ENCODE assay signal across 8 mouse cellular contexts in the genomic region with DNA sequence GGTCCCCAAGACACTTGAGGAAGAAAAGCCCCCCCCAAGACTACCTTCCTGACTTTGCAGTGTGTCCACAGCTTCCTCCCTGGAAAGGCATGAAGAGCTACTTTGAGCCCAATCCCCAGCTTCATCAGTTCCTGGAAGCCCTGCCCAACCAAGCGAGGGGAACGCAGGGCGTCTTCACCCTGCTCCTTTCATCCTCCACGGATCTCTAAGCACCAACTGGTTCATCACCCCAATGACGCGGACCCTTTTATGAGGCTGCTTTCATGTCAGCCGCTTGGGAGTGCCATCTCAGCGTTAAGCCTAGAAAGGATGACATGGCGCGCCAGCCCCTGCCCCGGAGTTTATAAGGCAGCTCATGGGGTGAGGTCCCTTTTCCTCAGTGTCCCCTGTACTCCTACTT. TPM values are rescaled to one million over a fixed set of nuclear protein-coding genes. Genes with fewer than 3 reads are reported as not detected.
A peak's percentile ranks its signal among the peaks of the same experiment; 100 is the strongest.
DNase-seq lines count a peak whose midpoint lies in the region; ATAC-seq lines count a peak whose summit lies in the region.

Dnajc7 (minus strand) TSS at position 187 of the 400 bp plus-strand sequence.

- peak; percentile 1; the same call in 1 of the 2 replicates for ATAC-seq in neural tube, embryonic 11.5 days (ENCODE audit: insufficient read depth, low FRiP score, low TSS enrichment)
- no peak for ATAC-seq in midbrain, embryonic 12.5 days (ENCODE audit: low FRiP score, low read depth)

- no peak for DNase-seq in neural tube, embryonic 11.5 days (ENCODE audit: low spot score)
- no peak for DNase-seq in neural tube, embryonic 10.5 days (ENCODE audit: extremely low spot score, low spot score)
- DNase-seq in heart, adult 8-10 months (ENCODE audit: low spot score), result no peak
- no peak for DNase-seq in layer of hippocampus, postnatal 25 days (ENCODE audit: extremely low spot score in 1 of 2, low spot score in 1 of 2)
- DNase-seq in adipocyte (ENCODE audit: low spot score), result no peak
- no peak for DNase-seq in spleen, postnatal 4 days (ENCODE audit: low spot score in 2 of 2)

- H3K27ac ChIP-seq in neural tube, embryonic 11.5 days (ENCODE audit: low read depth, low read length), result peak within 1 kb of the TSS; percentile 93
- peak within 1 kb of the TSS; percentile 91 for H3K27ac ChIP-seq in brown adipose tissue, adult 24 weeks (replicated peaks; ENCODE audit: low read depth, low read length)
- H3K27ac ChIP-seq in midbrain, embryonic 12.5 days (replicated peaks), result peak within 1 kb of the TSS; percentile 90

- no peaks in the 10 kb centered on the region for H3K27me3 ChIP-seq in neural tube, embryonic 11.5 days (ENCODE audit: control insufficient read depth, insufficient read depth, low read length)
- no peaks in the 10 kb centered on the region for H3K27me3 ChIP-seq in midbrain, embryonic 12.5 days

- H3K4me2 ChIP-seq in neural tube, embryonic 11.5 days (ENCODE audit: low read depth), result peak within 1 kb of the TSS; percentile 62
- peak within 1 kb of the TSS; percentile 88 for H3K4me2 ChIP-seq in midbrain, embryonic 12.5 days (replicated peaks)

- no peaks in the 10 kb centered on the region for H3K9me3 ChIP-seq in neural tube, embryonic 11.5 days (ENCODE audit: control insufficient read depth, low read length)
- no peaks in the 10 kb centered on the region for H3K9me3 ChIP-seq in midbrain, embryonic 12.5 days

- 4% methylated on average over 11 of the region's 11 CpGs for WGBS in neural tube, embryonic 11.5 days
- WGBS in midbrain, embryonic 12.5 days, result 3% methylated on average over 11 of the region's 11 CpGs

- H3K4me3 ChIP-seq in neural tube, embryonic 11.5 days (ENCODE audit: low read depth, low read length), result peak within 1 kb of the TSS; percentile 99
- peak within 1 kb of the TSS; percentile 89 for H3K4me3 ChIP-seq in brown adipose tissue, adult 24 weeks (ENCODE audit: insufficient read depth, low read depth, low read length)
- H3K4me3 ChIP-seq in midbrain, embryonic 12.5 days, result peak within 1 kb of the TSS; percentile 73

- H3K9ac ChIP-seq in neural tube, embryonic 11.5 days (ENCODE audit: low read length), result peak within 1 kb of the TSS; percentile 94
- peak within 1 kb of the TSS; percentile 84 for H3K9ac ChIP-seq in midbrain, embryonic 12.5 days (replicated peaks)

- peaks cover 16% of the 10 kb centered on the region for H3K4me1 ChIP-seq in neural tube, embryonic 11.5 days (ENCODE audit: control insufficient read depth, insufficient read depth, low read length)
- H3K4me1 ChIP-seq in brown adipose tissue, adult 24 weeks (ENCODE audit: control insufficient read depth, insufficient read depth, insufficient read length, low read length), result peaks cover 8% of the 10 kb centered on the region
- H3K4me1 ChIP-seq in midbrain, embryonic 12.5 days, result peaks cover 33% of the 10 kb centered on the region

- no peaks in the 10 kb centered on the region; the same call in 1 of the 2 replicates for H3K36me3 ChIP-seq in neural tube, embryonic 11.5 days (ENCODE audit: control insufficient read depth, insufficient read depth, low read length)
- peaks cover 13% of the 10 kb centered on the region for H3K36me3 ChIP-seq in midbrain, embryonic 12.5 days

RNA-seq across cellular contexts. Expression of gene Dnajc7, which starts in this region (rescaled TPM):
- 77.0 and 81.1 TPM in 2 replicates for polyA plus RNA-seq in neural tube, embryonic 11.5 days (2014; fragmentation: Nextera tagmentation; extraction: Ambion mirVana)
- 246 and 295 TPM in 2 replicates for polyA plus RNA-seq in brown adipose tissue, adult 24 weeks (2012; ENCODE audit: insufficient read depth, insufficient read length, missing spikeins)
- 100 to 1,000 TPM in 3 of 4 experiments, 10 to 100 TPM in 1; 89.7 to 121 (median 109) TPM for total RNA-seq in heart, adult 8-10 months (2022)
- total RNA-seq in layer of hippocampus, postnatal 25 days (2021), result 100 to 1,000 TPM; 234 to 286 TPM
- 310 and 329 TPM in 2 replicates for polyA plus RNA-seq in midbrain, embryonic 12.5 days (2016; fragmentation: Nextera tagmentation; extraction: Ambion mirVana)
